In genomic region chr4:3053060-3053406, GRCm38 (mm10) we compare ENCODE assay signal across 8 mouse cellular contexts.
DNase-seq lines count a peak whose midpoint lies in the region; ATAC-seq and TF ChIP-seq lines count a peak whose summit lies in the region.
"Had no signal": no experiment of that assay in that cellular context is flagged by ENCODE, and none has a peak within 500 bp of the region (broad histone marks: within the 10 kb centered on the region; RNA-seq: fewer than 3 reads in every experiment).

No protein-coding gene starts in this region.

- ATAC-seq in kidney, embryonic 16.5 days (ENCODE audit: low FRiP score, low TSS enrichment), result 0 out of 2 replicates have a peak, but pooled peaks have one; percentile 9
- 0 out of 2 replicates have a peak, but pooled peaks have one; percentile 5 for ATAC-seq in limb, embryonic 13.5 days (ENCODE audit: low FRiP score, low read depth)

- no peaks in the 10 kb centered on the region for H3K27me3 ChIP-seq in kidney, embryonic 16.5 days (ENCODE audit: insufficient read depth, low read length)
- no peaks in the 10 kb centered on the region for H3K27me3 ChIP-seq in kidney, adult 2 months (replicated peaks; ENCODE audit: control insufficient read depth, insufficient read depth, low read length)
- no peaks in the 10 kb centered on the region for H3K27me3 ChIP-seq in limb, embryonic 13.5 days
- H3K27me3 ChIP-seq in thymus, adult 2 months (ENCODE audit: control insufficient read depth, insufficient read depth, low read length), result no peaks in the 10 kb centered on the region
- H3K27me3 ChIP-seq: Patski had no signal

- H3K27ac ChIP-seq in kidney, embryonic 16.5 days (ENCODE audit: low read length), result no peak overlapping the region
- H3K27ac ChIP-seq in kidney, adult 2 months (ENCODE audit: insufficient read depth, low read depth, low read length), result no peak overlapping the region
- H3K27ac ChIP-seq in limb, embryonic 13.5 days, result no peak overlapping the region
- H3K27ac ChIP-seq in thymus, adult 2 months (ENCODE audit: control insufficient read depth, insufficient read depth, low read length), result no peak overlapping the region

- DNase-seq in kidney, adult 2 months, result no peak
- DNase-seq in urinary bladder, postnatal 10 days (ENCODE audit: low spot score), result peak; percentile 7
- DNase-seq in urinary bladder, postnatal 36 days (ENCODE audit: low spot score in 2 of 2), result no peak
- DNase-seq in testis, postnatal 10 days (ENCODE audit: low spot score), result peak; percentile 30
- no peak for DNase-seq in thymus, adult 2 months

- H3K4me3 ChIP-seq in kidney, embryonic 16.5 days (ENCODE audit: low read length), result no peak overlapping the region
- H3K4me3 ChIP-seq in kidney, adult 2 months (ENCODE audit: insufficient read depth, low read depth, low read length), result no peak overlapping the region
- H3K4me3 ChIP-seq in limb, embryonic 13.5 days, result no peak overlapping the region
- H3K4me3 ChIP-seq in thymus, adult 2 months (ENCODE audit: control insufficient read depth, insufficient read depth, low read length), result no peak overlapping the region

- no peak for TF ChIP-seq POLR2A in kidney, adult 2 months (IDR thresholded peaks at IDR 0.05; ENCODE audit: low read depth, low read length)
- no peak for TF ChIP-seq POLR2A in thymus, adult 2 months (IDR thresholded peaks at IDR 0.05; ENCODE audit: control insufficient read depth, extremely low read depth, insufficient read depth, low read length, poor library complexity)

- no peaks in the 10 kb centered on the region for H3K4me1 ChIP-seq in kidney, embryonic 16.5 days (ENCODE audit: insufficient read depth, low read length)
- no peaks in the 10 kb centered on the region for H3K4me1 ChIP-seq in kidney, adult 2 months (ENCODE audit: control insufficient read depth, insufficient read depth, low read length)
- H3K4me1 ChIP-seq in limb, embryonic 13.5 days, result no peaks in the 10 kb centered on the region
- no peaks in the 10 kb centered on the region for H3K4me1 ChIP-seq in thymus, adult 2 months (replicated peaks; ENCODE audit: control insufficient read depth, insufficient read depth, low read length)

- no peaks in the 10 kb centered on the region for H3K36me3 ChIP-seq in kidney, embryonic 16.5 days (ENCODE audit: insufficient read depth, low read length)
- H3K36me3 ChIP-seq in kidney, adult 2 months (ENCODE audit: control insufficient read depth, insufficient read depth, low read length), result no peaks in the 10 kb centered on the region
- H3K36me3 ChIP-seq in limb, embryonic 13.5 days, result no peaks in the 10 kb centered on the region
- no peaks in the 10 kb centered on the region for H3K36me3 ChIP-seq in thymus, adult 2 months (ENCODE audit: control insufficient read depth, insufficient read depth, low read length)

- no peak overlapping the region for H3K4me2 ChIP-seq in kidney, embryonic 16.5 days (replicated peaks; ENCODE audit: low read depth, low read length)
- no peak overlapping the region for H3K4me2 ChIP-seq in limb, embryonic 13.5 days (replicated peaks)

- H3K9ac ChIP-seq in kidney, embryonic 16.5 days (replicated peaks; ENCODE audit: low read length), result no peak overlapping the region
- H3K9ac ChIP-seq in limb, embryonic 13.5 days, result no peak overlapping the region

- peaks cover 66% of the 10 kb centered on the region for H3K9me3 ChIP-seq in kidney, embryonic 16.5 days (ENCODE audit: low read length)
- peaks cover 67% of the 10 kb centered on the region for H3K9me3 ChIP-seq in limb, embryonic 13.5 days

- 63% methylated on average over 4 of the region's 4 CpGs for WGBS in kidney, embryonic 16.5 days
- 55% methylated on average over 4 of the region's 4 CpGs for WGBS in kidney, adult 2 months
- 60% methylated on average over 4 of the region's 4 CpGs for WGBS in limb, embryonic 13.5 days
- 63% methylated on average over 4 of the region's 4 CpGs for WGBS in thymus, adult 2 months

- TF ChIP-seq CTCF in kidney, adult 2 months (conservative IDR thresholded peaks at IDR 0.05; ENCODE audit: insufficient read depth, insufficient read length, low read depth, low read length), result no peak
- TF ChIP-seq CTCF in thymus, adult 2 months (IDR thresholded peaks at IDR 0.05; ENCODE audit: borderline replicate concordance, control insufficient read depth, extremely low read depth, insufficient read depth, low read length, poor library complexity), result no peak

Comparison
In these comparisons a context has a peak if more than half of its experiments do, and no peak if none do; other contexts are left out.
1. DNase-seq: peak in urinary bladder, postnatal 10 days (single experiment) and testis, postnatal 10 days (single experiment); none in kidney, adult 2 months (single experiment), urinary bladder, postnatal 36 days (0 of 2) and thymus, adult 2 months (single experiment).